Mouse (Mus musculus): Measurements from ENCODE around the gene 5330417C22Rik.

DNA sequence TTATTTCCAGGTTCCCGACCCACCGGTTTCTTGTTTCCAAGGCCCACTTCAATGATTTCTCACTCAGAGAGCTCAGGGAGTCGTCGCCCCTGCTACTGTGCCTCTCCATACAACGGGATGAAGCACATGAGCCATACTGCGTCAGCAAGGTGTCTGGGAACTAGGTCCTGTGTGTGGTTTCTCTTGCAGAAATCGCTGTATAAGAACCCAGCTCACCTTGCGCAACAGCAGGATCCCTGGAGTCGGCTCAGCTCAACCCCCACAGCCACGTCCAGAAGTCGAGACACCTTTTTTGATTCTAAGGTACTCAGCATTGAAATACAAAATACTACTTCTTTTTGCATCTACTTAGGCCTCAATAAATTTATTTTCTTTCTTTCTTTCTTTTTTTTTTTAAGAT, 6.0 kb upstream of the 5330417C22Rik start:
- TF ChIP-seq POLR2A (IDR thresholded peaks at IDR 0.05; ENCODE audit: control insufficient read depth, low read depth, low read length) (no peak), CTCF (IDR thresholded peaks at IDR 0.05; ENCODE audit: control insufficient read depth, insufficient read depth, insufficient replicate concordance, low read depth, low read length) (no peak)
